Mouse (Mus musculus) bone marrow macrophage, adult 2 months (primary cell): ENCODE measurements around the gene Tbc1d8.

Source experiments
- CTCF ChIP-seq: IDR thresholded peaks from 2 replicates; pipeline ENCODE4 v1.5.1; 2012; ENCODE audit warnings: low read depth, mild to moderate bottlenecking, low read length, moderate library complexity
- POLR2A ChIP-seq: IDR thresholded peaks from 2 replicates; pipeline ENCODE4 v1.6.1; 2012; ENCODE audit warnings: mild to moderate bottlenecking, low read depth, low read length, borderline replicate concordance

DNA sequence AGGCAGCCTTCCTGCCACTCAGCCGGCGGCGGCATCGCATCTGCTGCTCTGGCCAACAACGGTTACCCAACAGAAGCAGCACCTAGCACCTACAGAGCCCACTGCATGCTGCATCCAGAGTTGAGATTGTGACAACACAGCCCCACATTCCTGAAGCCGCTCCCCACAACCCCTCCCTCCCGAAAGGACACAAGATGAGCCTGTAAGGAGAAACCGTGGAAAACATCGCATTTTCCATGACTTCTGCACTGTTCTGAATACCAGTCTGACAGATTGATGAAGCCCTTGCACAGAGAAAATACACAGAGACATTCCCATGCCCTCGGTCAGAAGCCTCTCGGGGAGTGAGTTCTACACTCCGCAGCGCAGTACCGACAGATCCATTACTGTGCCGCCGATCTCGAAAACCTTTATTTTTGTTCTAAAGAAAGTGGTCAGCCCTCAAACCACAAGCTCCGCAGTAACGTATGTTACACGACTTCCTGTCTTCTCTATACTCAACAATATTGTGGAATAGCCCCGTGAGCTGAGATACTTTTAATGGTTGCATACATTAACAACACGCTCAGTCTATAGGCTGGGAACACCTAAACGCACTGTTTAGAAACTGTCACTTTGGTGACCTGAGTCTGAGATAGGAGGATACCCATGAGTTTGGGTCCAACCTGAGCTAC lies 23.1 kb downstream of the Tbc1d8 start:
- TF ChIP-seq POLR2A (no peak), CTCF (no peak)
